Mouse (Mus musculus) thymus, adult 2 months (tissue): ENCODE data around the gene Taf5l.

ENCODE experiments used
- CTCF ChIP-seq: fragments of 200-500 bp; IDR thresholded peaks from 2 replicates; pipeline ENCODE4 v1.5.1; 2012; ENCODE audit warnings: mild to moderate bottlenecking, control low read depth, low read length, moderate library complexity, borderline replicate concordance; ENCODE audit not compliant: control insufficient read depth, poor library complexity, insufficient read depth; ENCODE audit errors: extremely low read depth
- POLR2A ChIP-seq: fragments of 200-500 bp; IDR thresholded peaks from 2 replicates; pipeline ENCODE4 v1.6.1; 2012; ENCODE audit warnings: mild to moderate bottlenecking, low read length, control low read depth, moderate library complexity; ENCODE audit not compliant: control insufficient read depth, poor library complexity, insufficient read depth; ENCODE audit errors: extremely low read depth

DNA sequence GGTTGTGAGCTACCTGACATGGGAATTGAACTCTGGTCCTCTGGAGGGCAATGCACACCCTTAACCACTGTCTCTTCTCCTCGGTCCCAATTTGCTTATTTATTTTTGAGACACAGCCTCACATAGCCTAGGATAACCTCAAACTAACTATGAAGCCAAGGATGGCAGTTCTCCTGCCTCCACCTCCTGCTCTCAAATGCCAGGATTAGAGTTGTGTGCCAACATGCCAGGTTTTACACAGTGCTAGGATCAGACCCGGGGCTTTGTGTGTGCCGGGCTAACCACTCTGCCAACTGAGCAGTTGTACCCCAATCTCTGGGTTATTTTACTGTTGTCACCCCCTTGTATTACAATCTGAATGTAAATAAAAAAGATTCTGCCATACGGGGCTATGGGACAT is 43.7 kb downstream of the Taf5l start:
- TF ChIP-seq POLR2A (no peak), CTCF (no peak)
